Mouse (Mus musculus) cerebellum, adult 2 months (tissue): ENCODE data around the gene Ruvbl2.

ENCODE experiments used
- CTCF ChIP-seq: fragments of 200-500 bp; IDR thresholded peaks from 2 replicates; pipeline ENCODE4 v1.5.1; 2011; ENCODE audit warnings: low read depth, mild to moderate bottlenecking, control low read depth, low read length, moderate library complexity, borderline replicate concordance; ENCODE audit not compliant: insufficient read depth
- POLR2A ChIP-seq: fragments of 200-500 bp; IDR thresholded peaks from 2 replicates; pipeline ENCODE4 v1.6.1; 2011; ENCODE audit warnings: low read length, control low read depth, borderline replicate concordance; ENCODE audit not compliant: insufficient read depth

GRCm38 (mm10) chr7:45478774-45479173, 40.9 kb upstream of the Ruvbl2 start:
- TF ChIP-seq CTCF (no peak), POLR2A (no peak)
